Mouse (Mus musculus): Measurements from ENCODE around the gene Pla2g5.
"Not testable (repeated sequence)": the region's sequence is repeated elsewhere in the genome, so short reads cannot be mapped to it uniquely, and the experiment has no call there.

DNA sequence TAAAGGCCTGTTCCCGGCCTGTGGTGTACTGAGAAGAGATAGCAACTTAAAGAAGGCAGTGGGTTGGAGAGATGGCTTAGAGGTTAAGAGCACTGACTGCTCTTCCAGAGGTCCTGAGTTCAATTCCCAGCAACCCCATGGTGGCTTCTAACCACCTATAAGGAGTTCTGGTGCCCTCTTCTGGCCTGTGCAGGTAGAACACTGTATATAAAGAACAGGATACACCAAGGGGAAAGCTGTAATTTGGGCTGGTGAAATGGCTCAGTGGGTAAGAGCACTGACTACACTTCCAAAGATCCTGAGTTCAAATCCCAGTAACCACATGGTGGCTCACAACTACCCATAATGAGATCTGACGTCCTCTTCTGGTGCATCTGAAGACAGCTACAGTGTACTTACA is 39.1 kb downstream of the Pla2g5 start:
- 0 out of 2 replicates have a peak, but pooled peaks have one; percentile 5 for TF ChIP-seq CTCF (IDR thresholded peaks at IDR 0.05)
- not testable (repeated sequence) for TF ChIP-seq EP300 (IDR thresholded peaks at IDR 0.05)

Data from lung, postnatal 0 days (tissue).